Mouse (Mus musculus) heart, postnatal 0 days (tissue): ENCODE results near the gene Slc5a10. TPM values are rescaled to one million over a fixed set of nuclear protein-coding genes. Genes with fewer than 3 reads are reported as not detected.

Experiments used
- ATAC-seq: fragments of 200-750 bp; cut with Nextera tagmentation; 2 replicates; pipeline ENCODE4 v1.8.0; 2017; ENCODE audit warnings: low read depth, moderate number of reproducible peaks, moderate library complexity; ENCODE audit not compliant: insufficient read depth
- DNase-seq: peaks from one replicate; pipeline ENCODE4 v3.0.0-alpha.2; 2016; ENCODE audit warnings: low spot score
- H3K27ac ChIP-seq: fragments of 300-500 bp; sonication (generic); 2 replicates; pipeline ENCODE4 v1.5.1; 2014; ENCODE audit warnings: low read depth, mild to moderate bottlenecking
- H3K27me3 ChIP-seq: fragments of 300-500 bp; sonication (generic); 2 replicates; pipeline ENCODE4 v1.6.1; 2014; ENCODE audit warnings: low read length, mixed read lengths; ENCODE audit not compliant: control insufficient read depth, insufficient read depth
- H3K36me3 ChIP-seq: fragments of 300-500 bp; sonication (generic); replicated peaks from 2 replicates; pipeline ENCODE4 v1.6.1; 2014; ENCODE audit warnings: low read length, mixed read lengths; ENCODE audit not compliant: control insufficient read depth, insufficient read depth
- H3K4me1 ChIP-seq: fragments of 300-500 bp; sonication (generic); 2 replicates; pipeline ENCODE4 v1.6.1; 2014; ENCODE audit warnings: antibody characterized with exemption; ENCODE audit not compliant: control insufficient read depth, insufficient read depth
- H3K4me2 ChIP-seq: fragments of 300-500 bp; sonication (generic); 2 replicates; pipeline ENCODE4 v1.6.1; 2014; ENCODE audit warnings: low read depth, mild to moderate bottlenecking, low read length, moderate library complexity
- H3K4me3 ChIP-seq: fragments of 300-500 bp; sonication (generic); 2 replicates; pipeline ENCODE4 v1.5.1; 2014; ENCODE audit warnings: low read depth, low read length
- H3K9ac ChIP-seq: fragments of 300-500 bp; sonication (generic); replicated peaks from 2 replicates; pipeline ENCODE4 v1.6.1; 2014; ENCODE audit warnings: low read depth, low read length, mixed read lengths
- H3K9me3 ChIP-seq: fragments of 300-500 bp; sonication (generic); replicated peaks from 2 replicates; pipeline ENCODE4 v1.6.1; 2016; ENCODE audit warnings: low read length; ENCODE audit not compliant: control insufficient read depth
- CTCF ChIP-seq: IDR thresholded peaks from 2 replicates; pipeline ENCODE4 v1.5.1; 2016; ENCODE audit warnings: antibody characterized with exemption, control low read depth, low read depth
- EP300 ChIP-seq: IDR thresholded peaks from 2 replicates; pipeline ENCODE4 v1.6.1; 2016; ENCODE audit warnings: antibody characterized with exemption, low read depth
- WGBS: fragments of 180-500 bp; shearing (Covaris S2); extraction: QIAGEN DNeasy Blood & Tissue Kit; methylation state at CpG from one replicate; pipeline ENCODE4 v1.1.7; 2014; 5-methylcytosine and 5-hydroxymethylcytosine counted together
- polyA plus RNA-seq: library from polyadenylated mRNA; unstranded; fragments of >200 nt; fragmentation: Nextera tagmentation; extraction: Ambion mirVana; gene quantifications from 2 replicates; pipeline ENCODE4 v1.2.1, GENCODE M21; 2015
- total RNA-seq: library from RNA; depleted of rRNA; stranded (reverse); fragments of >200 nt; gene quantifications from 2 replicates; pipeline ENCODE4 v1.2.3, GENCODE M21; 2014; ENCODE audit warnings: low replicate concordance

The Slc5a10 gene
- total and polyA plus RNA-seq, 2 experiments from 2014 or later, result not detected

DNA sequence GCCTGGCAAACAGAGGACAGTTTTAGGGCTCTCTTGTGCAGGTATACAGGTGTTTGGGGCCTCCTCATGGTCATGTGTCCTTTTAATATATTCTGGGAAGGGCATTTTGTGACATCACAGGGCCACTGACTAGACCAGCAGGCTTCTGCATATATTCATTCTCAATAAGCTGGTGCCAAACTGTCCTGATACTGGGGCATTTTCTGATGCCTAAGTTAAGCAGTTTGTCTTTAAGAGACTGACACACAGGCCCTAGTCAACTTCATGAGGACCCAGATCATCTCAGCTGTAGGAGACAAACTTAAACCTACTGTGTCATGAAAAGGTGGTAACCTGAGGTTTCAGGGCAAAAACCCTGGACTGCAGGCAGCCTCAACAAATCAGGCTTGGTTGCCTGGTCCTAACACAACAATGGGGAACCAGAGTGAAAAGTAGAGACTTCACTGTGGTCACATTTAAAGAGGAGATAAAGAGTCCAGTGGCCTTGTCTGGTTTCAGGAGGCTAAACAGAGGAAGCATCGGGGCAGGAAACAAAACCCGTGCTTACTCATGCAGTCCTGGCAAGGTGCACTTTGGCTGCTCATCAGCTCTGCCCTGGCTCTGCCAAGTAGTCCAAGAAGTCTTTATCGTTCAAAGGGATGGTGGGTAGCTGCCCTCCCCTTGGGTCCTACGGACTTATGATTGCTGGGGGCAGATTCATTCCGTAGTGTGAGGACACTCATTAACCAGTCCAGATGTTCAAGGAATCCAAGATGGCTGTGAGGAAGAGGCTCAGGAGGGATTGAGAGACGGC is 72.5 kb downstream of the Slc5a10 start:
- H3K36me3 ChIP-seq, result no peaks in the 10 kb centered on the region
- H3K4me2 ChIP-seq, result no peak overlapping the region
- H3K4me1 ChIP-seq, result no peaks in the 10 kb centered on the region
- H3K9ac ChIP-seq, result no peak overlapping the region
- no peak for ATAC-seq
- TF ChIP-seq CTCF (no peak), EP300 (no peak)
- H3K27ac ChIP-seq, result peak overlapping the region; percentile 3; the same call in 1 of the 2 replicates
- DNase-seq, result no peak
- no peaks in the 10 kb centered on the region for H3K9me3 ChIP-seq
- WGBS, result 63% methylated on average over 6 of the region's 6 CpGs
- no peaks in the 10 kb centered on the region for H3K27me3 ChIP-seq
- H3K4me3 ChIP-seq, result no peak overlapping the region

DNA sequence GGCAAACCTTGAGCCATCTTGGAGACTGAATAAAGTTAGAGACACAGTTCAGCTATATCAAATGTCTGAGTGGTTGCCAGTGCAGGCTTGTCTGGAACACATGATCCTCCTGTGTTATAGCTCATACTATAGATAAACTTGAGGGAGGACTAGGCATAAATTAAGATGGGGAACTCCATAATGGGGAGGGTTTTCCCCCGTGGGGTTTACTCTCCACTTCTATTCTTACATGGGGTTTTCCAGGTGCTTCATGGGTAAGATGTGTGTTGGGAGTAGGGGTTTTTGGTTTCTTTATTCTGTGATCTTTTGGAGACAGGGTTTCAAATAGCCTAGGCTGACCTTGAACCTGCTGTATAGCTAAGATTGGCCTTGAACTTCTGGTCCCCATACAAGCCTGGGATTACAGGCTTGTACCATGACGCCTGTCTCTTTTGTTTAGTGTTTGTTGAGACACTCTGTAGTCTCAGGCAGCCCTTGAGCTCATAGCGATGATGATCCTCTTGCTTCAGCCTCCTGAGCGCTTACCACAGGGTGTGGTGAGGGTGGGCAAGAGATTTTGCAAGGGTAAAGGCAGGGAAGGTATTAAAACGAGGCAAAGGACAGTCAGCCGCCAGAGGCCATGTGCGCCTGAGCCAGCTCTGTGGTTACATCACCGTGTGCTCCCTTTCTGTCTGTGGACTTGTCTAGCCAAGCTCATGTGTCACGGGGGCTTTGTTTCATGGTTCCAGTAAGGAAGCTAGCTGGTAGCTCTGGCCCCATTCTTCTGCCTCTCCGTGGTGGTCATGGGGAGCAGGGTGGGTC is 73.3 kb downstream of the Slc5a10 start:
- no peak overlapping the region for H3K4me2 ChIP-seq
- 71% methylated on average over 10 of the region's 10 CpGs for WGBS
- no peaks in the 10 kb centered on the region for H3K4me1 ChIP-seq
- no peak overlapping the region for H3K27ac ChIP-seq
- no peaks in the 10 kb centered on the region for H3K36me3 ChIP-seq
- no peak overlapping the region for H3K9ac ChIP-seq
- H3K27me3 ChIP-seq, result no peaks in the 10 kb centered on the region
- H3K4me3 ChIP-seq, result no peak overlapping the region
- no peak for DNase-seq
- no peaks in the 10 kb centered on the region for H3K9me3 ChIP-seq
- ATAC-seq, result no peak
- no peak for TF ChIP-seq CTCF
- no peak for TF ChIP-seq EP300

DNA sequence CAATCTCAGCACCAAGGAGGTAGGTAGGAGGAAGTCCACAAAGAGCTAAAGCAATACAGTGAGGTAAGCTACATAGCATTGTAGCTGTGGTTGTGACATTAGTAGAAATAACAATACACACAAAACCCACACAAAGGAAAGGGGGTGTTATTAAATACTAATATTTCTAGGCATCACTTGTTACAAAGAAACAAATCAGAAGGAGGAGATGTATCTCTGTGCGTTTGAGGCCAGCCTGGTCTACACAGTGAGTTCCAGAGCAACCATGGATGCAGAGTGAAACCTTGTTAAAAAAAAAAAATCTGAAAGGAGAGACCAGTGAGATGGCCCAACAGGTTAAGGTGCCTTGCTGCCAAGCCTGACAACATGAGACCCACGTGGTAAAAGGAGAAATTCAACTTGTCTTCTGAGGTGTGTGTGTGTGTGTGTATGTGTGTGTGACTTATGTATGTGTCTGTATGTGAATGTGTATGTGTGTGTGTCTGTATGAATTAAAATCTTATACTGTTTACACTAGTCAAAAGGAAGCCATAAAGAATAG is 74.1 kb downstream of the Slc5a10 start:
- Histone ChIP-seq H3K36me3 (no peaks in the 10 kb centered on the region), H3K4me2 (no peak overlapping the region), H3K27me3 (no peaks in the 10 kb centered on the region), H3K9me3 (no peaks in the 10 kb centered on the region), H3K27ac (no peak overlapping the region), H3K9ac (no peak overlapping the region), H3K4me3 (no peak overlapping the region), H3K4me1 (no peaks in the 10 kb centered on the region)
- DNase-seq, result no peak
- TF ChIP-seq CTCF (no peak), EP300 (no peak)
- ATAC-seq, result no peak
- WGBS, result 61% methylated on average over 2 of the region's 2 CpGs

DNA sequence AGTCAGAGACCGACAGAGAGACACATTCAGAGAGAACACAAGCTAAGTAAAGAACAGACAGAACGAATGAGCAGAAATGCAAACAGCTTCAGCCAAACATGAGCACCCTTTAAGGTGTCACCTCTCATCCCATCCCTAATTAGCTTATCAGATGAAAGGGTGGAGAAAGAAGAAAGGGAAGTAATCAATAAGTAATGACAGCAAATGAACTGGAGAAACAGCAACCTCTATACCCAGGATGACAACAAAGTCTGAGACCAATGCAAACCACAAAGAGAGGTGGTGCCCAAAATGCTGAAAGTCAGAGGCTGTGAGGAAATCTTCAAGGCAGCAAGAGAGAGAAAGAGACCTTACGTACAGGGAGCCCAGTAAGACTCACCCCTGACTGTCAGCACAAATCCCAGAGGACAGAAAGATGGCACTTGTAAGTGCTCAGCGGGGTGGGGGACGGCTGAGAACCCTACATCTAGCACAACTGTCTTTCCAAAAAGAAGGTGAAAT is 75.2 kb downstream of the Slc5a10 start:
- Histone ChIP-seq H3K4me3 (no peak overlapping the region), H3K4me2 (no peak overlapping the region), H3K36me3 (no peaks in the 10 kb centered on the region), H3K9me3 (no peaks in the 10 kb centered on the region), H3K4me1 (no peaks in the 10 kb centered on the region), H3K27me3 (no peaks in the 10 kb centered on the region), H3K27ac (0 out of 2 replicates have a peak overlapping the region, but pooled peaks have one; percentile 33), H3K9ac (no peak overlapping the region)
- ATAC-seq, result no peak
- 81% methylated on average over 5 of the region's 5 CpGs for WGBS
- no peak for DNase-seq
- TF ChIP-seq CTCF, result no peak
- no peak for TF ChIP-seq EP300

DNA sequence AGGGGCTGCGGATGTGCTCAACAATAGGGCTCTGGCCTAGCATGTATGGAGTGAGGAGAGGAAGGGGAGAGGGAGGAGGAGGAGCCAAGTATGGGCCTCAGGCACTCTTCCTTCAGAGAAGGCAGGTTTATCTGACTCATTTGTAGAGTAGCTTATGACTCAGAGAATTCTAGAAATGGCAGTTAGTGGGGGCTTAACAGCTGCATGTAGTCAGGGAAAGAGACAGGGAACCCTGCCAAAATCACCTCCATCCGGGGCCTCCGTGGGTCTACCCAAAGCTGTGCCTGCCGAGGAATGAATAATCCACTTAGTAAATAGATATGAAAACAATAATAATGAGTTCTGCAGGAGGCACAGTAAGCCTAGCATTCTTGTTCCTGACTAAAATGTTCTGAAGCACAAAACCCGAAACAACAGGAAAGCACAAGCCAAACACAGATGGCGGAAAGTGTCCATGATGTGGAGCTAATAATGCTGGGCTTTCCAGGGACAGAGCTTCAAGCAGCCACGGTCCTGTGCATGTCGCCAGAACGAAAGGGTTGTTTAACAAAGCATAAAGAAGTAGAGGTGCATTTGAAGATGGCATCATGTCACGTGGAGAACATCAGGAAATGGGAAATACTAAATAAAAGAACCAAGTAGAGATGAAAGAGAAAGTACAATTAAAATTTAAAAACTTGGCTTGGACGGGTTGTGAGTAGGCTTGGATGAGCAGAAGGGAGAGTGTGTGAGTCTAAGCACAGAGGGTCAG is 75.9 kb downstream of the Slc5a10 start:
- H3K27me3 ChIP-seq, result no peaks in the 10 kb centered on the region
- DNase-seq, result peak; percentile 26
- peak overlapping the region; percentile 33; the same call in 1 of the 2 replicates for H3K27ac ChIP-seq
- no peaks in the 10 kb centered on the region for H3K4me1 ChIP-seq
- peak; percentile 51; the same call in 1 of the 2 replicates for ATAC-seq
- WGBS, result 46% methylated on average over 11 of the region's 11 CpGs
- H3K9me3 ChIP-seq, result no peaks in the 10 kb centered on the region
- H3K36me3 ChIP-seq, result no peaks in the 10 kb centered on the region
- no peak overlapping the region for H3K4me3 ChIP-seq
- H3K9ac ChIP-seq, result no peak overlapping the region
- H3K4me2 ChIP-seq, result no peak overlapping the region
- TF ChIP-seq EP300 (no peak), CTCF (no peak)
